Mouse (Mus musculus) heart, embryonic 16.5 days (tissue): Measurements from ENCODE around the gene Mterf1b. TPM values are rescaled to one million over a fixed set of nuclear protein-coding genes. Genes with fewer than 3 reads are reported as not detected.
A peak's percentile ranks its signal among the peaks of the same experiment; 100 is the strongest.
"Not testable (repeated sequence)": the region's sequence is repeated elsewhere in the genome, so short reads cannot be mapped to it uniquely, and the experiment has no call there.

Experiments used
- ATAC-seq: fragments of 200-750 bp; cut with Nextera tagmentation; replicated peaks from 2 replicates; pipeline ENCODE4 v1.8.0; 2017; ENCODE audit warnings: moderate number of reproducible peaks; ENCODE audit not compliant: insufficient read depth, low FRiP score; ENCODE audit errors: extremely low read depth
- H3K27ac ChIP-seq: fragments of 300-500 bp; sonication (generic); 2 replicates; pipeline ENCODE4 v1.5.1; 2014; ENCODE audit warnings: mild to moderate bottlenecking, low read length, control low read depth, moderate library complexity
- H3K27me3 ChIP-seq: fragments of 300-500 bp; sonication (generic); 2 replicates; pipeline ENCODE4 v1.6.1; 2014; ENCODE audit warnings: low read length, mixed read lengths; ENCODE audit not compliant: control insufficient read depth, insufficient read depth
- H3K36me3 ChIP-seq: fragments of 300-500 bp; sonication (generic); 2 replicates; pipeline ENCODE4 v1.6.1; 2014; ENCODE audit not compliant: control insufficient read depth, insufficient read depth
- H3K4me1 ChIP-seq: fragments of 300-500 bp; sonication (generic); 2 replicates; pipeline ENCODE4 v1.6.1; 2014; ENCODE audit warnings: low read length, mixed read lengths; ENCODE audit not compliant: control insufficient read depth, insufficient read depth
- H3K4me2 ChIP-seq: fragments of 300-500 bp; sonication (generic); 2 replicates; pipeline ENCODE4 v1.6.1; 2014; ENCODE audit warnings: low read depth, mild to moderate bottlenecking, control low read depth, low read length
- H3K4me3 ChIP-seq: fragments of 300-500 bp; sonication (generic); 2 replicates; pipeline ENCODE4 v1.5.1; 2014; ENCODE audit warnings: mild to moderate bottlenecking, control low read depth, low read length
- H3K9ac ChIP-seq: fragments of 300-500 bp; sonication (generic); 2 replicates; pipeline ENCODE4 v1.6.1; 2014; ENCODE audit warnings: low read length, control low read depth
- H3K9me3 ChIP-seq: fragments of 300-500 bp; sonication (generic); replicated peaks from 2 replicates; pipeline ENCODE4 v1.6.1; 2016; ENCODE audit warnings: low read length; ENCODE audit not compliant: control insufficient read depth
- WGBS: fragments of 180-500 bp; shearing (Covaris S2); extraction: QIAGEN DNeasy Blood & Tissue Kit; methylation state at CpG from one replicate; pipeline ENCODE4 v1.1.7; 2014; 5-methylcytosine and 5-hydroxymethylcytosine counted together
- polyA plus RNA-seq: library from polyadenylated mRNA; unstranded; fragments of >200 nt; fragmentation: Nextera tagmentation; extraction: Ambion mirVana; gene quantifications from 2 replicates; pipeline ENCODE4 v1.2.1, GENCODE M21; 2015

Mterf1b gene
- 2.6 and 3.2 TPM in 2 replicates for polyA plus RNA-seq

- H3K27me3 ChIP-seq, H3K27ac ChIP-seq, H3K9me3 ChIP-seq, H3K4me1 ChIP-seq, H3K36me3 ChIP-seq: not testable (repeated sequence)
- ATAC-seq: peak; percentile 98
- Histone ChIP-seq H3K4me3 (peak within 1 kb of the TSS; percentile 57), H3K9ac (peak within 1 kb of the TSS; percentile 68), H3K4me2 (peak within 1 kb of the TSS; percentile 86)
- 64% methylated on average over 11 of the region's 37 CpGs for WGBS
Observed at GRCm38 (mm10) chr5:4191671-4192480, at the start of gene Mterf1b. Mterf1b (plus strand) TSS chr5:4192367.

GRCm38 (mm10) chr5:4159418-4160071 is 32.6 kb upstream of the Mterf1b start:
- H3K9ac ChIP-seq, H3K4me2 ChIP-seq, H3K4me3 ChIP-seq, H3K27ac ChIP-seq, H3K36me3 ChIP-seq, H3K4me1 ChIP-seq, ATAC-seq, H3K27me3 ChIP-seq, H3K9me3 ChIP-seq: not testable (repeated sequence)
- WGBS: 73% methylated on average over 3 of the region's 5 CpGs

DNA sequence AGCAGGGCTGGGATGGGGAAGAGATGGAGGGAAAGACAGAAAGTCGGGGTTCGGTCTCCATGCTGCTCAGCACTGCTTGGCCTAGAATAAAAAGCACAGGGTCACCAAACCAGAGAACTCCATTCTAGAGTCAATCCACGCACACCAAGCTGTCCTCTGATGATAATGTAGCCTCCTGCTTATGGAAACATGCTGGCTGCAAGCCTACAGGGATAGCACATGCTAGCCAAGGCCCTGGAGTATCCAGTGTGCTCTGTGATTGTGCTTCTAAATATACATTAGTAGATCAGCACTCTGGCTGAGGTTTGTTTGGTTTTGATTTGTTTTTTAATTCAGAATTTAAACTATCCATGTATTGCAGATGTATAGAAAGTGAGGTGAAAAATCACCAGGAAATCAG is 30.6 kb upstream of the Mterf1b start:
- Histone ChIP-seq H3K36me3 (no peaks in the 10 kb centered on the region), H3K9me3 (no peaks in the 10 kb centered on the region), H3K27me3 (no peaks in the 10 kb centered on the region), H3K9ac (no peak overlapping the region), H3K4me3 (no peak overlapping the region), H3K27ac (no peak overlapping the region), H3K4me2 (no peak overlapping the region), H3K4me1 (no peaks in the 10 kb centered on the region)
- no peak for ATAC-seq
- 60% methylated on average over 3 of the region's 3 CpGs for WGBS

DNA sequence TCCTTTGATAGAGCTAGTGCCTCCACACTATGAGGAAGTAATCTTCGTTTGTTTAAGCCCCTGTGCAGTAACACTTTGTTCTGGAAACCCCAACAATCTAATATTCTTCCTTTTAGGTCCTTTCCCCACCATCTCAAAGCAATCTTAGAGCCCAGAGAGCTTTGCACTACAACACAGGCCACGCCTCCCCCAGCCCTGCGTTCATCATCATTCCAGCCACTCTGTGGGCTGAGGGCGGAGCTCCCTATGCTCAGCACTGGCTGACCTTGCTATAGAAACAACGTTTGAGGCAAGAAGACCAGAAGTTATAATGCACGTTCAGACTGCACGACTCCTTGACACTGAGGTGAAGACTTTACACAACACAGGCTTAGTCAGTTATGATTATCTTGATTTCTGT is 29.7 kb upstream of the Mterf1b start:
- Histone ChIP-seq H3K9ac (no peak overlapping the region), H3K4me3 (no peak overlapping the region), H3K9me3 (no peaks in the 10 kb centered on the region), H3K27ac (no peak overlapping the region), H3K4me1 (no peaks in the 10 kb centered on the region), H3K36me3 (no peaks in the 10 kb centered on the region), H3K27me3 (no peaks in the 10 kb centered on the region), H3K4me2 (no peak overlapping the region)
- WGBS: 60% methylated on average over 7 of the region's 7 CpGs
- no peak for ATAC-seq

- H3K27me3 ChIP-seq, H3K4me1 ChIP-seq, H3K27ac ChIP-seq, H3K4me3 ChIP-seq, ATAC-seq, H3K9me3 ChIP-seq, H3K9ac ChIP-seq, H3K4me2 ChIP-seq, H3K36me3 ChIP-seq: not testable (repeated sequence)
- 67% methylated on average over 6 of the region's 6 CpGs for WGBS
Observed at GRCm38 (mm10) chr5:4167813-4168529, 24.2 kb upstream of the Mterf1b start.

GRCm38 (mm10) chr5:4168530-4168926 is 23.6 kb upstream of the Mterf1b start:
- 69% methylated on average over 4 of the region's 4 CpGs for WGBS
- H3K27me3 ChIP-seq, H3K9ac ChIP-seq, H3K4me1 ChIP-seq, H3K27ac ChIP-seq, ATAC-seq, H3K9me3 ChIP-seq, H3K4me2 ChIP-seq, H3K36me3 ChIP-seq, H3K4me3 ChIP-seq: not testable (repeated sequence)

GRCm38 (mm10) chr5:4176421-4176820 is 15.7 kb upstream of the Mterf1b start:
- H3K9me3 ChIP-seq, H3K4me2 ChIP-seq, H3K9ac ChIP-seq, ATAC-seq, H3K36me3 ChIP-seq, H3K4me3 ChIP-seq, H3K27me3 ChIP-seq, H3K4me1 ChIP-seq, H3K27ac ChIP-seq: not testable (repeated sequence)
- WGBS: 89% methylated on average over 3 of the region's 3 CpGs

DNA sequence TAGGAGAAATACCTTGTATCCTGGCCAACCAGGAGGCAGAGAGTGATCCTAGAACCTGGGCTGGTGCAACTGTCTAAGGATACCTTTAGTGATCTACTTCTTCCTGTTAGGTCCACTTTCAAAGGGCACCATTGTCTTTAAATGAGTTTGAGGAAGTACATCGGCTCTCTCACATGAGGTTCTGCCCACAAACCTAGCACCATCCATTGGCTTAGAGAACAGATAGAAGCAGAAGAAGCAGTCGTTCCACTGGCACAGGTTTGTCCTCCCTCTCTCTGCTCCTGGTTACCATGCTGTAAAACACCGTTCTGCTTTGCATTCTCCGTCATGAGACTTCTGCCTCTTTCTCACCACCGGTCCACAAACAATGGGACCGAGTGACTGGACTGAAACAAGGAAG is 12.8 kb upstream of the Mterf1b start:
- H3K27ac ChIP-seq: no peak overlapping the region
- H3K27me3 ChIP-seq: no peaks in the 10 kb centered on the region
- no peaks in the 10 kb centered on the region for H3K36me3 ChIP-seq
- H3K4me2 ChIP-seq: no peak overlapping the region
- no peak overlapping the region for H3K4me3 ChIP-seq
- WGBS: 78% methylated on average over 6 of the region's 6 CpGs
- no peaks in the 10 kb centered on the region for H3K9me3 ChIP-seq
- H3K9ac ChIP-seq: no peak overlapping the region
- H3K4me1 ChIP-seq: no peaks in the 10 kb centered on the region
- ATAC-seq: no peak

GRCm38 (mm10) chr5:4186815-4187214 is 5.4 kb upstream of the Mterf1b start:
- Histone ChIP-seq H3K4me1 (no peaks in the 10 kb centered on the region), H3K27ac (no peak overlapping the region), H3K4me3 (no peak overlapping the region), H3K9me3 (peaks cover 6% of the 10 kb centered on the region), H3K4me2 (no peak overlapping the region), H3K36me3 (no peaks in the 10 kb centered on the region), H3K27me3 (no peaks in the 10 kb centered on the region), H3K9ac (no peak overlapping the region)
- no peak for ATAC-seq
- WGBS: 60% methylated on average over 4 of the region's 4 CpGs
